Mouse (Mus musculus) embryonic fibroblast, embryonic 13.5 days (primary cell): ENCODE measurements around the gene Hlcs. TPM values are rescaled to one million over a fixed set of nuclear protein-coding genes. Genes with fewer than 3 reads are reported as not detected.

Experiments used
- H3K27ac ChIP-seq: 2 replicates; pipeline ENCODE4 v1.5.1; 2012; ENCODE audit warnings: low read length, control low read depth, inconsistent platforms; ENCODE audit not compliant: insufficient read depth
- H3K4me1 ChIP-seq: 2 replicates; pipeline ENCODE4 v1.6.1; 2011; ENCODE audit warnings: low read length; ENCODE audit not compliant: control insufficient read depth, insufficient read depth
- H3K4me3 ChIP-seq: 2 replicates; pipeline ENCODE4 v1.5.1; 2011; ENCODE audit warnings: mild to moderate bottlenecking, control low read depth, low read length; ENCODE audit not compliant: insufficient read depth
- CTCF ChIP-seq: IDR thresholded peaks from 2 replicates; pipeline ENCODE4 v1.5.1; 2011; ENCODE audit warnings: mild to moderate bottlenecking, control low read depth, low read length, moderate library complexity, borderline replicate concordance; ENCODE audit not compliant: insufficient read depth
- POLR2A ChIP-seq: IDR thresholded peaks from 2 replicates; pipeline ENCODE4 v1.6.1; 2011; ENCODE audit warnings: low read depth, mild to moderate bottlenecking, control low read depth, low read length, moderate library complexity
- polyA plus RNA-seq: library from polyadenylated mRNA; stranded (reverse); fragments of >200 nt; gene quantifications from 2 replicates; pipeline ENCODE4 v1.2.4, GENCODE M21; 2011; ENCODE audit warnings: low read depth; ENCODE audit not compliant: missing spikeins, insufficient read length

Hlcs gene
- polyA plus RNA-seq, 1 experiment: 7.0 TPM

GRCm38 (mm10) chr16:94249666-94250065, 63.7 kb downstream of the Hlcs start:
- no peaks in the 10 kb centered on the region for H3K4me1 ChIP-seq
- H3K4me3 ChIP-seq: no peak overlapping the region
- H3K27ac ChIP-seq: no peak overlapping the region
- TF ChIP-seq POLR2A (no peak), CTCF (no peak)

GRCm38 (mm10) chr16:94248721-94249120, 64.7 kb downstream of the Hlcs start:
- no peaks in the 10 kb centered on the region for H3K4me1 ChIP-seq
- no peak overlapping the region for H3K27ac ChIP-seq
- no peak for TF ChIP-seq POLR2A
- no peak for TF ChIP-seq CTCF
- no peak overlapping the region for H3K4me3 ChIP-seq

- Histone ChIP-seq H3K4me1 (no peaks in the 10 kb centered on the region), H3K27ac (no peak overlapping the region), H3K4me3 (no peak overlapping the region)
- TF ChIP-seq CTCF (no peak), POLR2A (no peak)
Observed at GRCm38 (mm10) chr16:94246976-94247375, 66.4 kb downstream of the Hlcs start.

- TF ChIP-seq CTCF: no peak
- Histone ChIP-seq H3K4me1 (no peaks in the 10 kb centered on the region), H3K4me3 (no peak overlapping the region), H3K27ac (no peak overlapping the region)
Observed at GRCm38 (mm10) chr16:94246058-94246784, 67.2 kb downstream of the Hlcs start.

GRCm38 (mm10) chr16:94241126-94241525, 72.2 kb downstream of the Hlcs start:
- Histone ChIP-seq H3K27ac (no peak overlapping the region), H3K4me3 (no peak overlapping the region), H3K4me1 (peaks cover 2% of the 10 kb centered on the region; the same call in 1 of the 2 replicates)
- TF ChIP-seq CTCF (no peak), POLR2A (no peak)

- TF ChIP-seq CTCF (no peak), POLR2A (no peak)
- H3K4me1 ChIP-seq: peaks cover 4% of the 10 kb centered on the region; the same call in 1 of the 2 replicates
- H3K27ac ChIP-seq: no peak overlapping the region
- H3K4me3 ChIP-seq: no peak overlapping the region
Observed at GRCm38 (mm10) chr16:94240190-94240589, 73.2 kb downstream of the Hlcs start.

GRCm38 (mm10) chr16:94239567-94239966, 73.8 kb downstream of the Hlcs start:
- Histone ChIP-seq H3K4me3 (no peak overlapping the region), H3K4me1 (peaks cover 4% of the 10 kb centered on the region; the same call in 1 of the 2 replicates), H3K27ac (no peak overlapping the region)
- no peak for TF ChIP-seq POLR2A
- TF ChIP-seq CTCF: no peak

- peaks cover 4% of the 10 kb centered on the region; the same call in 1 of the 2 replicates for H3K4me1 ChIP-seq
- H3K27ac ChIP-seq: no peak overlapping the region
- TF ChIP-seq CTCF: no peak
- TF ChIP-seq POLR2A: no peak
- H3K4me3 ChIP-seq: no peak overlapping the region
Observed at GRCm38 (mm10) chr16:94239146-94239545, 74.2 kb downstream of the Hlcs start.

- TF ChIP-seq POLR2A (no peak), CTCF (no peak)
- Histone ChIP-seq H3K4me1 (peaks cover 4% of the 10 kb centered on the region; the same call in 1 of the 2 replicates), H3K4me3 (no peak overlapping the region), H3K27ac (no peak overlapping the region)
Observed at GRCm38 (mm10) chr16:94237130-94237484, 76.3 kb downstream of the Hlcs start.

- Histone ChIP-seq H3K4me1 (peaks cover 4% of the 10 kb centered on the region; the same call in 1 of the 2 replicates), H3K4me3 (no peak overlapping the region), H3K27ac (no peak overlapping the region)
- TF ChIP-seq CTCF (no peak), POLR2A (no peak)
Observed at GRCm38 (mm10) chr16:94236226-94237129, 76.9 kb downstream of the Hlcs start.
